Mouse (Mus musculus) liver, adult 2 months (tissue): ENCODE data around the gene Gm11111. TPM values are rescaled to one million over a fixed set of nuclear protein-coding genes. Genes with fewer than 3 reads are reported as not detected.

ENCODE experiments used
- DNase-seq: peaks from one replicate; pipeline ENCODE4 v3.0.0-alpha.2; 2011; ENCODE audit warnings: low read depth, low spot score; ENCODE audit errors: extremely low read depth
- H3K27ac ChIP-seq: fragments of 200-500 bp; replicated peaks from 2 replicates; pipeline ENCODE4 v1.5.1; 2012; ENCODE audit warnings: low read depth, mild to moderate bottlenecking, control low read depth, inconsistent platforms, low read length; ENCODE audit not compliant: insufficient read depth
- H3K27me3 ChIP-seq: fragments of 200-500 bp; 2 replicates; pipeline ENCODE4 v1.6.1; 2012; ENCODE audit warnings: mild to moderate bottlenecking, moderate library complexity, low read length, inconsistent platforms; ENCODE audit not compliant: control insufficient read depth, insufficient read depth
- H3K36me3 ChIP-seq: fragments of 200-500 bp; 2 replicates; pipeline ENCODE4 v1.6.1; 2012; ENCODE audit warnings: low read length, inconsistent platforms; ENCODE audit not compliant: control insufficient read depth, insufficient read depth
- H3K4me1 ChIP-seq: fragments of 200-500 bp; 2 replicates; pipeline ENCODE4 v1.6.1; 2011; ENCODE audit warnings: low read length; ENCODE audit not compliant: control insufficient read depth, insufficient read depth
- H3K4me3 ChIP-seq: fragments of 200-500 bp; 2 replicates; pipeline ENCODE4 v1.5.1; 2011; ENCODE audit warnings: low read depth, mild to moderate bottlenecking, control low read depth, low read length, moderate library complexity; ENCODE audit not compliant: insufficient read depth
- H3K79me2 ChIP-seq: fragments of 200-500 bp; 2 replicates; pipeline ENCODE4 v1.6.1; 2012; ENCODE audit warnings: inconsistent platforms, mild to moderate bottlenecking, low read length, moderate library complexity; ENCODE audit not compliant: control insufficient read depth, insufficient read depth
- H3K9ac ChIP-seq: fragments of 200-500 bp; 2 replicates; pipeline ENCODE4 v1.6.1; 2012; ENCODE audit warnings: low read depth, mild to moderate bottlenecking, control low read depth, inconsistent platforms, low read length
- CTCF ChIP-seq: fragments of 200-500 bp; IDR thresholded peaks from 2 replicates; pipeline ENCODE4 v1.5.1; 2011; ENCODE audit warnings: low read depth, low read length, control low read depth
- POLR2A ChIP-seq: fragments of 200-500 bp; IDR thresholded peaks from 2 replicates; pipeline ENCODE4 v1.6.1; 2011; ENCODE audit warnings: low read length, control low read depth; ENCODE audit not compliant: insufficient read depth; ENCODE audit errors: extremely low read depth
- WGBS: fragments of 180-500 bp; shearing (Covaris S2); methylation state at CpG from one replicate; pipeline ENCODE4 v1.1.7; 2018; 5-methylcytosine and 5-hydroxymethylcytosine counted together
- polyA plus RNA-seq: library from polyadenylated mRNA; depleted of rRNA; stranded (reverse); fragments of >200 nt; gene quantifications from 2 replicates; pipeline ENCODE4 v1.2.3, GENCODE M21; 2012
- total RNA-seq: library from RNA; depleted of rRNA; stranded (reverse); fragments of >200 nt; gene quantifications from 2 replicates; pipeline ENCODE4 v1.2.3, GENCODE M21; 2014

The Gm11111 gene
- total and polyA plus RNA-seq, 2 experiments, result not detected

DNA sequence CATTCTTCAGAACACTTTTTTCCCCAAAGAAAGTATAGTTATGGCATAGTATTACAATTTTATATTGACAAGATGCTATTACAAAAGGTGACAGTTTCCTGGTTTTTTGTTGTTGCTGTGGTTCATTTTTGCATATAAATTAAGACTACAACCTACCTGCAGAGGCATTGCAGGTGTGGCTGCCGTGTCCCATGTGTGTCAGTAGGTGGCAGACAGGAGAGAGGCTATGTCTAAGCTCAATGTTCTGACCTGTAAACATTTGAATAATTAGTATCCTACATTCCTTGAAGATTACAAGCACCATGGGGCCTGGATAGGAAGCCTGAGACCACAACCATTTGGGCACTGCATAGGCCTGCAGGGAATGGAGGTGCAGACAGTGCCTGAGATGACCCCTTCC is 11.2 kb upstream of the Gm11111 start:
- Histone ChIP-seq H3K27me3 (no peaks in the 10 kb centered on the region), H3K4me1 (no peaks in the 10 kb centered on the region), H3K79me2 (no peaks in the 10 kb centered on the region), H3K27ac (no peak overlapping the region), H3K9ac (no peak overlapping the region), H3K4me3 (no peak overlapping the region), H3K36me3 (no peaks in the 10 kb centered on the region)
- TF ChIP-seq CTCF (no peak), POLR2A (no peak)
- WGBS, result 72% methylated on average over 1 of the region's 1 CpGs
- DNase-seq, result no peak

GRCm38 (mm10) chr5:98550285-98550684 is 2.2 kb upstream of the Gm11111 start:
- Histone ChIP-seq H3K4me3 (no peak overlapping the region), H3K79me2 (no peaks in the 10 kb centered on the region), H3K27ac (no peak overlapping the region), H3K4me1 (no peaks in the 10 kb centered on the region), H3K9ac (no peak overlapping the region), H3K36me3 (no peaks in the 10 kb centered on the region), H3K27me3 (no peaks in the 10 kb centered on the region)
- no peak for DNase-seq
- WGBS, result 62% methylated on average over 5 of the region's 5 CpGs
- no peak for TF ChIP-seq POLR2A

DNA sequence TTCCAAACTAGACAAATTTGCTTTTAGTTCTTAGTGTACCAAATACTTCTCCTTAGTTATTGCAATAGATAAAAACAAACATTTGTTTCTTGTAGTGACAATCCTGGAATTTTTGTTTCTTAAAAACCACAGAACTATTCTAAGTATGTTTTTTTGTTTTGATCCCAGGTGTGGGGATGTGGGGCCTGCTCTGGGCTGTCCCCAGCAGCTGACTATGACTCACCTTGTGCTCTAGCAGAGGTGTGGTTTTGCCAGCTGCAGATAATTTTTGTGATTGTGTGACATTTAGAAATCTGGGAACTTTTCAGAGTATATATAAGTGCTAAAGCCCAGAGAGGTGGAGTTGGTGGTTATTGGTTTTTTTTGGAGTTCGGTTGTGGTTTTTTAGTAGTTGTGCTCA is 1.6 kb upstream of the Gm11111 start:
- H3K27ac ChIP-seq, result no peak overlapping the region
- TF ChIP-seq POLR2A (no peak), CTCF (no peak)
- H3K36me3 ChIP-seq, result no peaks in the 10 kb centered on the region
- 92% methylated on average over 1 of the region's 1 CpGs for WGBS
- no peaks in the 10 kb centered on the region for H3K27me3 ChIP-seq
- no peaks in the 10 kb centered on the region for H3K79me2 ChIP-seq
- H3K9ac ChIP-seq, result no peak overlapping the region
- H3K4me1 ChIP-seq, result no peaks in the 10 kb centered on the region
- H3K4me3 ChIP-seq, result no peak overlapping the region
- DNase-seq, result no peak

GRCm38 (mm10) chr5:98552811-98553601 is 511 bp downstream of the Gm11111 start:
- TF ChIP-seq CTCF, result no peak
- no peak for TF ChIP-seq POLR2A
- Histone ChIP-seq H3K4me1 (no peaks in the 10 kb centered on the region), H3K27ac (no peak overlapping the region), H3K79me2 (no peaks in the 10 kb centered on the region), H3K9ac (no peak overlapping the region), H3K4me3 (no peak overlapping the region), H3K27me3 (no peaks in the 10 kb centered on the region), H3K36me3 (no peaks in the 10 kb centered on the region)
- 44% methylated on average over 7 of the region's 7 CpGs for WGBS
- peak; percentile 11 for DNase-seq

GRCm38 (mm10) chr5:98561301-98561700 is 8.8 kb downstream of the Gm11111 start:
- Histone ChIP-seq H3K36me3 (no peaks in the 10 kb centered on the region), H3K4me3 (no peak overlapping the region), H3K79me2 (no peaks in the 10 kb centered on the region), H3K9ac (no peak overlapping the region), H3K27ac (no peak overlapping the region), H3K4me1 (no peaks in the 10 kb centered on the region), H3K27me3 (no peaks in the 10 kb centered on the region)
- WGBS, result 84% methylated on average over 4 of the region's 4 CpGs
- DNase-seq, result no peak
- TF ChIP-seq POLR2A (no peak), CTCF (no peak)

DNA sequence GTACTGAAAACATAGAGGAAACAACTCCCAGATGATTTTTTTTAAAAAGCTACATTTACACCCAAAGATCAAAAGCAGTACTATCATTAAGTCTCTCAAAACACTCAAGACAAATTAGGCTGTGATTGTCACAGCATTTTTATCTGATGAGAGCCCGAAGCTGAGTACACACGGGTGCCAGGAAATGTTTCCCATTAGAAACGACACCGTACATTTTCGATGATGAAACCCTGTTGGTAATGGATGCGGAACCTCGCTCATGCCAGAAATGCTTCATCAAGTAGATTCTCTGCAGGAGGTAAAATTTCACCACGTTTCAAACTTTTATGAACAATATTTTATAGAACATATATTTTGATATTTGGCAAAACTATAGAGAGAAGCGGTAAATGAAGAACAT is 10.3 kb downstream of the Gm11111 start:
- 79% methylated on average over 9 of the region's 9 CpGs for WGBS
- Histone ChIP-seq H3K4me3 (no peak overlapping the region), H3K27me3 (no peaks in the 10 kb centered on the region), H3K36me3 (no peaks in the 10 kb centered on the region), H3K4me1 (no peaks in the 10 kb centered on the region), H3K9ac (no peak overlapping the region), H3K27ac (no peak overlapping the region), H3K79me2 (no peaks in the 10 kb centered on the region)
- DNase-seq, result no peak
- TF ChIP-seq CTCF (no peak), POLR2A (no peak)
